Mouse (Mus musculus): ENCODE measurements around the gene Dagla.

Dagla gene

GRCm38 (mm10) chr19:10244183-10244582 lies 60.5 kb downstream of the Dagla start:
- in situ Hi-C loops (cut with MboI; ENCODE audit: low sequenced_read_pairs), result no loop called here

GRCm38 (mm10) chr19:10242916-10243315 lies 61.8 kb downstream of the Dagla start:
- in situ Hi-C loops (cut with MboI; ENCODE audit: low sequenced_read_pairs), result no loop called here

GRCm38 (mm10) chr19:10240654-10241305 lies 63.9 kb downstream of the Dagla start, which contains the start of gene Myrf:
Gene Myrf, minus strand, starts transcription at chr19:10240748.
- in situ Hi-C loops (cut with MboI; ENCODE audit: low sequenced_read_pairs), result no loop called here

- in situ Hi-C loops (cut with MboI; ENCODE audit: low sequenced_read_pairs), result no loop called here
Measured at GRCm38 (mm10) chr19:10239975-10240653, 64.6 kb downstream of the Dagla start.

- in situ Hi-C loops (cut with MboI; ENCODE audit: low sequenced_read_pairs), result no loop called here
Measured at GRCm38 (mm10) chr19:10239419-10239818, 65.3 kb downstream of the Dagla start.

- in situ Hi-C loops (cut with MboI; ENCODE audit: low sequenced_read_pairs), result no loop called here
Measured at GRCm38 (mm10) chr19:10238477-10238876, 66.2 kb downstream of the Dagla start.

GRCm38 (mm10) chr19:10235784-10236565 lies 68.7 kb downstream of the Dagla start:
- in situ Hi-C loops (cut with MboI; ENCODE audit: low sequenced_read_pairs), result no loop called here

GRCm38 (mm10) chr19:10232327-10233017 lies 72.2 kb downstream of the Dagla start:
- in situ Hi-C loops (cut with MboI; ENCODE audit: low sequenced_read_pairs), result no loop called here

GRCm38 (mm10) chr19:10231871-10232270 lies 72.8 kb downstream of the Dagla start:
- in situ Hi-C loops (cut with MboI; ENCODE audit: low sequenced_read_pairs), result no loop called here

GRCm38 (mm10) chr19:10231016-10231415 lies 73.7 kb downstream of the Dagla start:
- in situ Hi-C loops (cut with MboI; ENCODE audit: low sequenced_read_pairs), result no loop called here

GRCm38 (mm10) chr19:10225767-10226166 lies 78.9 kb downstream of the Dagla start:
- in situ Hi-C loops (cut with MboI; ENCODE audit: low sequenced_read_pairs), result no loop called here

GRCm38 (mm10) chr19:10224637-10225453 lies 79.8 kb downstream of the Dagla start:
- in situ Hi-C loops (cut with MboI; ENCODE audit: low sequenced_read_pairs), result no loop called here

GRCm38 (mm10) chr19:10223561-10223960 lies 81.1 kb downstream of the Dagla start:
- in situ Hi-C loops (cut with MboI; ENCODE audit: low sequenced_read_pairs), result no loop called here

GRCm38 (mm10) chr19:10222656-10223055 lies 82.0 kb downstream of the Dagla start:
- in situ Hi-C loops (cut with MboI; ENCODE audit: low sequenced_read_pairs), result no loop called here

GRCm38 (mm10) chr19:10221585-10221984 lies 83.1 kb downstream of the Dagla start:
- in situ Hi-C loops (cut with MboI; ENCODE audit: low sequenced_read_pairs), result no loop called here

GRCm38 (mm10) chr19:10219593-10219992 lies 85.1 kb downstream of the Dagla start:
- in situ Hi-C loops (cut with MboI; ENCODE audit: low sequenced_read_pairs), result no loop called here

GRCm38 (mm10) chr19:10219108-10219507 lies 85.6 kb downstream of the Dagla start:
- in situ Hi-C loops (cut with MboI; ENCODE audit: low sequenced_read_pairs), result no loop called here

- in situ Hi-C loops (cut with MboI; ENCODE audit: low sequenced_read_pairs), result no loop called here
Measured at GRCm38 (mm10) chr19:10216101-10216500, 88.6 kb downstream of the Dagla start.

- in situ Hi-C loops (cut with MboI; ENCODE audit: low sequenced_read_pairs), result no loop called here
Measured at GRCm38 (mm10) chr19:10213796-10214471, 90.7 kb downstream of the Dagla start.

GRCm38 (mm10) chr19:10210885-10211284 lies 93.8 kb downstream of the Dagla start:
- in situ Hi-C loops (cut with MboI; ENCODE audit: low sequenced_read_pairs), result no loop called here

All from CH12F3 (cell line).